Mouse (Mus musculus) kidney, postnatal 0 days (tissue): ENCODE data around the gene Slpi. TPM values are rescaled to one million over a fixed set of nuclear protein-coding genes. Genes with fewer than 3 reads are reported as not detected.

Experiments
- ATAC-seq: fragments of 200-750 bp; cut with Nextera tagmentation; replicated peaks from 2 replicates; pipeline ENCODE4 v1.8.0; 2017; ENCODE audit warnings: low read depth, moderate number of reproducible peaks, moderate TSS enrichment, moderate library complexity; ENCODE audit not compliant: low FRiP score
- DNase-seq: peaks from one replicate; pipeline ENCODE4 v3.0.0-alpha.2; 2016; ENCODE audit warnings: low spot score
- H3K27ac ChIP-seq: fragments of 300-500 bp; sonication (generic); 2 replicates; pipeline ENCODE4 v1.5.1; 2014; ENCODE audit warnings: mild to moderate bottlenecking
- H3K27me3 ChIP-seq: fragments of 300-500 bp; sonication (generic); 2 replicates; pipeline ENCODE4 v1.6.1; 2014; ENCODE audit warnings: low read length, mixed read lengths; ENCODE audit not compliant: insufficient read depth
- H3K36me3 ChIP-seq: fragments of 300-500 bp; sonication (generic); 2 replicates; pipeline ENCODE4 v1.6.1; 2014; ENCODE audit warnings: low read length, mixed read lengths; ENCODE audit not compliant: insufficient read depth
- H3K4me1 ChIP-seq: fragments of 300-500 bp; sonication (generic); replicated peaks from 2 replicates; pipeline ENCODE4 v1.6.1; 2014; ENCODE audit warnings: antibody characterized with exemption, low read length, mixed read lengths; ENCODE audit not compliant: insufficient read depth
- H3K4me2 ChIP-seq: fragments of 300-500 bp; sonication (generic); 2 replicates; pipeline ENCODE4 v1.6.1; 2014; ENCODE audit warnings: mild to moderate bottlenecking, low read length, moderate library complexity, mixed read lengths
- H3K4me3 ChIP-seq: fragments of 300-500 bp; sonication (generic); replicated peaks from 2 replicates; pipeline ENCODE4 v1.5.1; 2014; ENCODE audit warnings: low read depth, low read length
- H3K9ac ChIP-seq: fragments of 300-500 bp; sonication (generic); 2 replicates; pipeline ENCODE4 v1.6.1; 2014; ENCODE audit warnings: low read depth, low read length
- H3K9me3 ChIP-seq: fragments of 300-500 bp; sonication (generic); replicated peaks from 2 replicates; pipeline ENCODE4 v1.6.1; 2016; ENCODE audit warnings: low read length, inconsistent platforms, mixed read lengths
- CTCF ChIP-seq: IDR thresholded peaks from 2 replicates; pipeline ENCODE4 v1.5.1; 2016; ENCODE audit warnings: antibody characterized with exemption, low read depth, mild to moderate bottlenecking, moderate library complexity
- WGBS: fragments of 180-500 bp; shearing (Covaris S2); extraction: QIAGEN DNeasy Blood & Tissue Kit; methylation state at CpG from one replicate; pipeline ENCODE4 v1.1.7; 2014; 5-methylcytosine and 5-hydroxymethylcytosine counted together
- polyA plus RNA-seq: library from polyadenylated mRNA; unstranded; fragments of >200 nt; fragmentation: Nextera tagmentation; extraction: Ambion mirVana; gene quantifications from 2 replicates; pipeline ENCODE4 v1.2.1, GENCODE M21; 2015

Slpi gene
- polyA plus RNA-seq, 1 experiment from 2014 or later = 9.6 TPM

DNA sequence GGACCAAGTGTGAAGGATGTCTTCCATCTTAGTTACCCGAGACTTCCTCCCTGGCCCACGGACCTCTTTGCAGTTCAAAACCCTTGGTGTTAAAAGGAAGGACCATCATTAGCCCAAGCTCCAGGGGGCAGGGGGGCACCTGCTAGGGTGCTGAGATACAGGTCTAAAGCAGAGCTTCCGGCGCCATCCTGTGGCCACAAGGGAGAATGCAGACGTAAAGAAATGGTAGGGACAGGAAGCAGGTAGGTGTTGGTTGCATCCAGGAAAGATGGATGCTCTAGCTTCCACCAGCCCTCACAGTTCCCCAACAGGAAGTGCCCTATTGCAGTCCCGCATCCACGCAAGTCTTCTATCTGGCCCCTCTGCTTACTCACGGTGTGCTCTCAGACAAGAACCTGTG, 1.9 kb downstream of the Slpi start:
- Histone ChIP-seq H3K9me3 (no peaks in the 10 kb centered on the region), H3K27me3 (peaks cover 9% of the 10 kb centered on the region; the same call in 1 of the 2 replicates)
- peak; percentile 80 for TF ChIP-seq CTCF

DNA sequence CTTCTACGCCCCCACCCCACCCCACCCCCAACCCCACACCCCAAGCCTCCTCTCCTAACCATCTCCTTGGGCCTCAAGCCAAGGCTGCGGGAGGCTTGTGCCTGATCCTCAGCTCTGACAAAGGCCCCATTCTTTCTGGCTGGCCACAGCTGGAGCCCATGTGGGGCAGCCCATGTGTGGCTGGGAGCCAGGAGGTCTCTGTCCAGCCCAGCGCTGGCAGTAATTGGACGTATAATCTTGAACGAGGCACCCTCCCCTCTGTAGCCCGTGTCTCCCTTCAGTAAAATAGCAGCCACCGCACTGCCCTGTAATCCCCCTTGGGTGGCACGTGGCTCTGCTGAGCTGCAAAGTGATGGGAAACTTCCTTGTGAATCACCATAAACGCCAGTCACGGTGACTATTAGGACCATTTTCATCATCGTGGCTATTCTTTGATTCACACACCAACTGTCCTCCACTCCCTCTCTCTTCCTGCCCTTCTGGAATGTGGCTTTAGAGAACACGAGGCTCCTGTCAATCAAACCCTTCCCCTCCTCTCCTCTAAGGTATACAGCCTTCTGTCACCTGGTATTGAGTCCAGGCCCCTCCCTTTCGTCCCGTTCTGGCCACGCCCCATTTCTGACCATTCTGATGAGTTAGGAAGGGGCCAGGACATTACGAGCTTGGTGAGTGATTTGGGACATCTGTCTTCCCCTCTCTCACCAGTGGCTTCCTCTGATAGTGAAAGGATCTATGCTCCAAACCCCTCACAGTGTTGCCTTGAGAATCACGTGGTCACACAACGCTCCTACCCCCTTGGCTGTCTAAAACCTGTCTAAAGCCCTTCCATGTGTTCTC, 2.8 kb downstream of the Slpi start:
- ATAC-seq = no peak
- no peak for DNase-seq
- no peaks in the 10 kb centered on the region for H3K9me3 ChIP-seq
- H3K27me3 ChIP-seq = peaks cover 9% of the 10 kb centered on the region; the same call in 1 of the 2 replicates
- H3K4me3 ChIP-seq = no peak overlapping the region
- H3K4me1 ChIP-seq = 0 out of 2 replicates have a peak, but pooled peaks cover 5% of the 10 kb centered on the region
- no peaks in the 10 kb centered on the region for H3K36me3 ChIP-seq
- no peak overlapping the region for H3K4me2 ChIP-seq
- no peak overlapping the region for H3K9ac ChIP-seq
- H3K27ac ChIP-seq = no peak overlapping the region
- no peak for TF ChIP-seq CTCF
- WGBS = 15% methylated on average over 18 of the region's 18 CpGs

More for the DNA sequence above, 1.9 kb downstream of the Slpi start:
- Histone ChIP-seq H3K4me2 (no peak overlapping the region), H3K36me3 (no peaks in the 10 kb centered on the region), H3K9ac (no peak overlapping the region), H3K27ac (no peak overlapping the region), H3K4me1 (0 out of 2 replicates have a peak, but pooled peaks cover 5% of the 10 kb centered on the region), H3K4me3 (no peak overlapping the region)
- WGBS = 15% methylated on average over 8 of the region's 8 CpGs
- no peak for ATAC-seq
- DNase-seq = peak; percentile 63

GRCm38 (mm10) chr2:164383656-164384399, 5.1 kb downstream of the Slpi start:
- ATAC-seq (no peak), DNase-seq (no peak)
- Histone ChIP-seq H3K4me3 (no peak overlapping the region), H3K27me3 (peaks cover 7% of the 10 kb centered on the region; the same call in 1 of the 2 replicates), H3K27ac (no peak overlapping the region), H3K9ac (no peak overlapping the region), H3K4me2 (no peak overlapping the region), H3K36me3 (no peaks in the 10 kb centered on the region), H3K9me3 (no peaks in the 10 kb centered on the region), H3K4me1 (0 out of 2 replicates have a peak, but pooled peaks cover 5% of the 10 kb centered on the region)
- no peak for TF ChIP-seq CTCF
- WGBS = 53% methylated on average over 11 of the region's 11 CpGs

- no peak for DNase-seq
Measured at GRCm38 (mm10) chr2:164382971-164383370, 5.9 kb downstream of the Slpi start.

GRCm38 (mm10) chr2:164381726-164382125, 7.2 kb downstream of the Slpi start:
- H3K4me2 ChIP-seq = no peak overlapping the region
- TF ChIP-seq CTCF = peak; percentile 14; the same call in 1 of the 2 replicates
- 79% methylated on average over 8 of the region's 8 CpGs for WGBS

More at GRCm38 (mm10) chr2:164382971-164383370, 5.9 kb downstream of the Slpi start:
- Histone ChIP-seq H3K27ac (no peak overlapping the region), H3K9ac (no peak overlapping the region), H3K36me3 (no peaks in the 10 kb centered on the region), H3K4me1 (0 out of 2 replicates have a peak, but pooled peaks cover 5% of the 10 kb centered on the region), H3K27me3 (peaks cover 4% of the 10 kb centered on the region; the same call in 1 of the 2 replicates), H3K9me3 (no peaks in the 10 kb centered on the region), H3K4me2 (no peak overlapping the region), H3K4me3 (no peak overlapping the region)
- no peak for TF ChIP-seq CTCF
- 74% methylated on average over 3 of the region's 3 CpGs for WGBS
- ATAC-seq = no peak

More at GRCm38 (mm10) chr2:164381726-164382125, 7.2 kb downstream of the Slpi start:
- no peaks in the 10 kb centered on the region for H3K9me3 ChIP-seq
- H3K4me1 ChIP-seq = 0 out of 2 replicates have a peak, but pooled peaks cover 5% of the 10 kb centered on the region
- no peaks in the 10 kb centered on the region for H3K36me3 ChIP-seq
- no peaks in the 10 kb centered on the region for H3K27me3 ChIP-seq
- ATAC-seq (no peak), DNase-seq (no peak)
- no peak overlapping the region for H3K4me3 ChIP-seq
- no peak overlapping the region for H3K9ac ChIP-seq
- no peak overlapping the region for H3K27ac ChIP-seq
